Comparison of ENCODE assay signal across 8 mouse cellular contexts in genomic region chr9:100917111-100917510, GRCm38 (mm10).
A peak's percentile ranks its signal among the peaks of the same experiment; 100 is the strongest.
DNase-seq lines count a peak whose midpoint lies in the region; ATAC-seq and TF ChIP-seq lines count a peak whose summit lies in the region.

No protein-coding gene starts in this region.

- no peak for ATAC-seq in hindbrain, embryonic 14.5 days (ENCODE audit: low FRiP score)
- ATAC-seq in hindbrain, embryonic 12.5 days (ENCODE audit: low FRiP score): no peak

- no peaks in the 10 kb centered on the region for H3K27me3 ChIP-seq in hindbrain, embryonic 14.5 days (ENCODE audit: control insufficient read depth, insufficient read depth, low read length)
- H3K27me3 ChIP-seq in hindbrain, embryonic 12.5 days: no peaks in the 10 kb centered on the region
- H3K27me3 ChIP-seq in E14TG2a.4 (ENCODE audit: insufficient read depth, low read length): no peaks in the 10 kb centered on the region

- no peak overlapping the region for H3K4me3 ChIP-seq in hindbrain, embryonic 14.5 days (replicated peaks; ENCODE audit: low read length)
- no peak overlapping the region for H3K4me3 ChIP-seq in hindbrain, embryonic 12.5 days
- H3K4me3 ChIP-seq in E14TG2a.4 (replicated peaks; ENCODE audit: low read length): no peak overlapping the region

- H3K9ac ChIP-seq in hindbrain, embryonic 14.5 days: no peak overlapping the region
- no peak overlapping the region for H3K9ac ChIP-seq in hindbrain, embryonic 12.5 days

- no peak overlapping the region for H3K4me2 ChIP-seq in hindbrain, embryonic 14.5 days (replicated peaks)
- no peak overlapping the region for H3K4me2 ChIP-seq in hindbrain, embryonic 12.5 days (replicated peaks)

- H3K9me3 ChIP-seq in hindbrain, embryonic 14.5 days (ENCODE audit: control insufficient read depth, low read length): no peaks in the 10 kb centered on the region
- H3K9me3 ChIP-seq in hindbrain, embryonic 12.5 days (replicated peaks): no peaks in the 10 kb centered on the region
- H3K9me3 ChIP-seq in E14TG2a.4 (ENCODE audit: low read length): no peaks in the 10 kb centered on the region

- no peaks in the 10 kb centered on the region; the same call in 1 of the 2 replicates for H3K36me3 ChIP-seq in hindbrain, embryonic 14.5 days (replicated peaks; ENCODE audit: control insufficient read depth, insufficient read depth)
- H3K36me3 ChIP-seq in hindbrain, embryonic 12.5 days: no peaks in the 10 kb centered on the region
- peaks cover 9% of the 10 kb centered on the region; the same call in 1 of the 2 replicates for H3K36me3 ChIP-seq in E14TG2a.4 (ENCODE audit: insufficient read depth, low read length)

- peak; percentile 79 for DNase-seq in hindbrain, embryonic 14.5 days (ENCODE audit: low spot score)
- peak; percentile 64 for DNase-seq in c-Kit-positive CD71-positive TER-119-negative erythroid progenitor cells, embryonic 14.5 days (ENCODE audit: low read depth)
- peak; percentile 15 to 76 for DNase-seq in frontal cortex, postnatal 36 days (ENCODE audit: low spot score in 2 of 2)
- peak; percentile 13 to 81 for DNase-seq in layer of hippocampus, postnatal 14 days (ENCODE audit: low spot score in 2 of 2)
- peak; percentile 77 for DNase-seq in retina, embryonic 14.5 days (ENCODE audit: low spot score)
- DNase-seq in yolk sac, embryonic 10.5 days (ENCODE audit: low spot score): no peak

- WGBS in hindbrain, embryonic 14.5 days: 52% methylated on average over 2 of the region's 2 CpGs
- 65% methylated on average over 2 of the region's 2 CpGs for WGBS in hindbrain, embryonic 12.5 days

- no peak overlapping the region for H3K27ac ChIP-seq in hindbrain, embryonic 14.5 days
- no peak overlapping the region for H3K27ac ChIP-seq in hindbrain, embryonic 12.5 days

- no peaks in the 10 kb centered on the region for H3K4me1 ChIP-seq in hindbrain, embryonic 14.5 days (replicated peaks; ENCODE audit: control insufficient read depth, insufficient read depth, low read length)
- no peaks in the 10 kb centered on the region for H3K4me1 ChIP-seq in hindbrain, embryonic 12.5 days
- H3K4me1 ChIP-seq in E14TG2a.4 (replicated peaks; ENCODE audit: low read depth, low read length): no peaks in the 10 kb centered on the region

- peak; percentile 50 for TF ChIP-seq CTCF in E14TG2a.4 (conservative IDR thresholded peaks at IDR 0.05; ENCODE audit: low read length)
